Mouse (Mus musculus): Measurements from ENCODE around the gene Polr2f. TPM values are rescaled to one million over a fixed set of nuclear protein-coding genes. Genes with fewer than 3 reads are reported as not detected.

Polr2f gene
- total and polyA plus RNA-seq, 2 experiments from 2014 or later: 50.1 to 326 TPM

DNA sequence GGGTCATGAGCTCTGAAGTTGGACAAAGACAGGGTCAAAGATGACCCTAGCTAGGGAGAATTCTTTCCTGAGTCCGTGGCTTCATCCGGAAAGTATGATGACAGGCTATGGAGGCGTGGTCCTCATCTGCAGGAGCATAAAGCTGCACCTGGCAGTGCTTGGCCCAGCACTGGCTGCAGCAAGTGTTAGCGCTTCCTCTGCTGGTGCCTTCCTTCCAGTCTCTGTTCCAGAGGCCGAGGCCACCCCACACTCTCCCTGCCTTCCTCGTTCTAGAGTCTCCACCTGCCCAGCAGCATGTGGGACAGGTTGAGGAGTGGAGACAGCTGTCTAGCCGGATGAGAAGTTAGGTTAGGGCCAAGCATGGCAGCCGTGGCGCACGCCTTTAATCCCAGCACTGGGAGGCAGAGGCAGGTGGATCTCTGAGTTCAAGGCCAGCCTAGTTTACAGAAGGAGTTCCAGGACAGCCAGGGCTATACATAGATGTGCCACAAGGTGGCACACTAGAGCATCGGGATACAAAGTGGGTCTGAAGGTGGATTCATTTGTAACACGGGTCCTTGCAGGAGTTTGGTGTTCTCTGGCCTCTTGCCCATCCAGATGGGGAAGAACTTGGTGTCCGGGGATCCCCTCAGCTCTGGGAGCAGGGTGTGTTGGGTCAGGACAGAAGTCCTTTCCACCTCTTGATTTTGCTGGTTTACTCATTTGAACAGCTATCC is 14.4 kb upstream of the Polr2f start:
- ATAC-seq (no peak), DNase-seq (ENCODE audit: low spot score) (peak; percentile 46)
- Histone ChIP-seq H3K27ac (no peak overlapping the region), H3K4me3 (ENCODE audit: low read length) (no peak overlapping the region), H3K4me1 (ENCODE audit: insufficient read depth, low read length) (no peaks in the 10 kb centered on the region), H3K9me3 (ENCODE audit: low read length) (no peaks in the 10 kb centered on the region), H3K36me3 (ENCODE audit: insufficient read depth, low read length) (peaks cover 47% of the 10 kb centered on the region), H3K4me2 (ENCODE audit: low read depth, low read length) (no peak overlapping the region), H3K27me3 (ENCODE audit: insufficient read depth, low read length) (no peaks in the 10 kb centered on the region), H3K9ac (replicated peaks; ENCODE audit: low read length) (no peak overlapping the region)
- 83% methylated on average over 13 of the region's 13 CpGs for WGBS
- TF ChIP-seq CTCF (IDR thresholded peaks at IDR 0.05; ENCODE audit: low read depth): peak; percentile 78

DNA sequence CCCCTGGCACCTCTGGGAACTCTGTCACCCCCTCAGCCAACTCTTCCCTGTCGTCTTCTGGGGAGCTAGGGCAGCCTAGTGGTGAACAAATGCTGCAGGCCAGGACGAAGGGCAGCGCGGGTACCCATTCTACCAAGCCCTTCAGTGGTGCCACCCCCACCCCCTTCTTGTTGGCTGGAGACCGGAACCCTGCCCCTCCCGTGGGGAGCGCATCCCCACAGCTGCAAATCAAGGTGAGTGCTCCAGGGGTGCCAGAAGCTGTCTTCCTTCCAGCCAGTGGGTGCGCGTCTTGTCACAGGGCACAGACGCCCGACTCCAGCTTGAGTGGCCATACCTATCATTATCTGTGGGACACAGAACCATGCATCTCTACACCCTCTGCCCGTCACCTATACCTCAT is 13.7 kb upstream of the Polr2f start:
- WGBS: 93% methylated on average over 12 of the region's 12 CpGs
- ATAC-seq: no peak

DNA sequence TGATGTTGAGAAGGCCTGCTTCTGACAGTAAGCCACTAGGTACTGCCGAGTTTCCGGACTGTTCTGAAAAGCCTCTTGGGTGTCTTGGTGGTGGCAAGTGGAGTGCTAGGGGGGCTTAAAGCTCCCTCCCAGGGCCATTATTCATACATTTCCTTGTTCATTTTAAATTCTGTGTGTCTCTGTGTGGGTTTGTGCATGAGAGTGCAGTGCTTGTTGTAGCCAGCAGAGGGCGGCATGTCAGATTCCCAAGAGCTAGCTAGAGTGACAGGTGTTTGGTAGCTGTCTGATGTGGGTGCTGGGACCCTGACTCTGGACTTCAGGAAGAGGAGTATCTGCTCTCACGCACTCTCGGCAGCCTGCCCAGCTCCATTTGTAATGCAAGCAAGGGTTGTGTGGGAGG is 12.6 kb upstream of the Polr2f start:
- ATAC-seq: no peak
- 96% methylated on average over 5 of the region's 5 CpGs for WGBS
- TF ChIP-seq CTCF (IDR thresholded peaks at IDR 0.05; ENCODE audit: low read depth): peak; percentile 64

More for the DNA sequence above, 13.7 kb upstream of the Polr2f start:
- Histone ChIP-seq H3K4me1 (ENCODE audit: insufficient read depth, low read length) (no peaks in the 10 kb centered on the region), H3K27me3 (ENCODE audit: insufficient read depth, low read length) (no peaks in the 10 kb centered on the region), H3K27ac (no peak overlapping the region), H3K9me3 (ENCODE audit: low read length) (no peaks in the 10 kb centered on the region), H3K9ac (replicated peaks; ENCODE audit: low read length) (no peak overlapping the region), H3K4me2 (ENCODE audit: low read depth, low read length) (no peak overlapping the region), H3K4me3 (ENCODE audit: low read length) (no peak overlapping the region), H3K36me3 (ENCODE audit: insufficient read depth, low read length) (peaks cover 48% of the 10 kb centered on the region)
- DNase-seq (ENCODE audit: low spot score): no peak
- TF ChIP-seq CTCF (IDR thresholded peaks at IDR 0.05; ENCODE audit: low read depth): no peak

DNA sequence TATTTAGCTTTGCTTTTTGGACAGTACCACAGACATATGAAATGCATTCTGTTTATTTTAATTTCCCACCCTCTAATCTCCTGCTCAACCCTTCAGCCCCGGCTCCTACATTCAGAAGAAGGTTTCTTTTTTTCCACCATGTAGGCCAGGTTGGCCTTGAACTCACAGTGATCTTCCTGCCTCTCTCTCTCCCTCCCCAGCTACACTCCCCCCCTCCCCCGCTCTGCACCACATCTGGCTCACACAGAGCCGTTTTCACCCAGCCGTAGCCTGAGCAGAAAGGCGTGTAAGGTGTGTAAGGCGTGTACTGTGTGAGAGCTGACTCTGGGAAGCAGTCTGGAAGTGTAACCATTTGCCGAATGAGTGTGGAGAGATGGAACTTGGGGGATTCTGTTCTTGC is 11.5 kb upstream of the Polr2f start:
- no peak for ATAC-seq
- Histone ChIP-seq H3K9ac (replicated peaks; ENCODE audit: low read length) (no peak overlapping the region), H3K4me3 (ENCODE audit: low read length) (no peak overlapping the region), H3K4me1 (ENCODE audit: insufficient read depth, low read length) (no peaks in the 10 kb centered on the region), H3K27me3 (ENCODE audit: insufficient read depth, low read length) (no peaks in the 10 kb centered on the region), H3K4me2 (ENCODE audit: low read depth, low read length) (no peak overlapping the region), H3K9me3 (ENCODE audit: low read length) (no peaks in the 10 kb centered on the region), H3K36me3 (ENCODE audit: insufficient read depth, low read length) (peaks cover 58% of the 10 kb centered on the region), H3K27ac (no peak overlapping the region)
- WGBS: 86% methylated on average over 7 of the region's 7 CpGs
- DNase-seq (ENCODE audit: low spot score): no peak
- TF ChIP-seq CTCF (IDR thresholded peaks at IDR 0.05; ENCODE audit: low read depth): no peak

More for the DNA sequence above, 12.6 kb upstream of the Polr2f start:
- Histone ChIP-seq H3K4me1 (ENCODE audit: insufficient read depth, low read length) (no peaks in the 10 kb centered on the region), H3K27ac (no peak overlapping the region), H3K27me3 (ENCODE audit: insufficient read depth, low read length) (no peaks in the 10 kb centered on the region), H3K9ac (replicated peaks; ENCODE audit: low read length) (no peak overlapping the region), H3K36me3 (ENCODE audit: insufficient read depth, low read length) (peaks cover 48% of the 10 kb centered on the region), H3K4me3 (ENCODE audit: low read length) (no peak overlapping the region), H3K9me3 (ENCODE audit: low read length) (no peaks in the 10 kb centered on the region), H3K4me2 (ENCODE audit: low read depth, low read length) (no peak overlapping the region)
- DNase-seq (ENCODE audit: low spot score): no peak

DNA sequence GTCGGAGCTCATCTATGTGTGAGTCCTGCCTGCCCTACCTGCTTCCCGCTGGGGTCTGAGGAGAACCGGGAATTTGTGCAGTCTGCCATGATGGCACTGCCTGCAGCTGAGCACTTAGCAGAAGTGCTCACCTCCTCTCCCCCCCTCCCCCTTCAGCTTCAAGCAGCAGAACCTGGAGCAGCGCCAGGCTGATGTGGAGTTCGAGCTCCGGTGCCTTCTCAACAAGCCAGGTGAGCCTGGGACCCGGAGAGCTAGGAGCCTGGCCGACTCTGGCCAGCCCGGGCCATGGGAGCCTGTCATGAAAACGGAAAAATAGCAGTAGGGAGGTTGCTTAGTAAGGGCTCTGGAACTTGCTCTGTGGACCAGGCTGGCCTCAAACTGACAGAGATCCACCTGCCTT is 10.0 kb upstream of the Polr2f start:
- 83% methylated on average over 10 of the region's 10 CpGs for WGBS
- DNase-seq (ENCODE audit: low spot score): no peak
- TF ChIP-seq CTCF (IDR thresholded peaks at IDR 0.05; ENCODE audit: low read depth): no peak
- ATAC-seq: no peak
- Histone ChIP-seq H3K9me3 (ENCODE audit: low read length) (no peaks in the 10 kb centered on the region), H3K27me3 (ENCODE audit: insufficient read depth, low read length) (no peaks in the 10 kb centered on the region), H3K4me3 (ENCODE audit: low read length) (no peak overlapping the region), H3K27ac (no peak overlapping the region), H3K36me3 (ENCODE audit: insufficient read depth, low read length) (peaks cover 57% of the 10 kb centered on the region), H3K9ac (replicated peaks; ENCODE audit: low read length) (no peak overlapping the region), H3K4me2 (ENCODE audit: low read depth, low read length) (no peak overlapping the region), H3K4me1 (ENCODE audit: insufficient read depth, low read length) (no peaks in the 10 kb centered on the region)

DNA sequence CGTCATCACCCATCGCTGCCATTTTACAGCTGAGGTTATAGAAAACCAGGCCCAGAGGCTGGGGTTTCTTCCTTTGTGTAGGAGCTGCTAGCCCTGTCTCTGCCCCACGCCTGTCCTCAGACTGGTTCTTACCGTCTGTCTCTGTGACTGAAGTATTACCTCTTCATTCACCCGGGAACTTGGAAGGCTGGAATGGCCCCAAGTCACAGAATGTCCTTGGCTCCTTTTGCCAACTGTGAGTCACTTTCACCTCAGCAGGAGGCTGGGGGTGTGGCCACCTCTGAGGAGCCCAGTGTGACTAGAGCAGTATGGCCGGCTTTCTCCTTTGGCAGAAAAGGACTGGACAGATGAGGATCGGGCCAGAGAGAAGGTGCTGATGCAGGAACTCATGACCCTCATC is 9.4 kb upstream of the Polr2f start:
- no peak overlapping the region for H3K4me3 ChIP-seq (ENCODE audit: low read length)
- no peaks in the 10 kb centered on the region for H3K27me3 ChIP-seq (ENCODE audit: insufficient read depth, low read length)
- no peaks in the 10 kb centered on the region for H3K9me3 ChIP-seq (ENCODE audit: low read length)
- H3K9ac ChIP-seq (replicated peaks; ENCODE audit: low read length): no peak overlapping the region
- H3K4me2 ChIP-seq (ENCODE audit: low read depth, low read length): no peak overlapping the region
- no peak for ATAC-seq
- no peak for TF ChIP-seq CTCF (IDR thresholded peaks at IDR 0.05; ENCODE audit: low read depth)
- peak; percentile 38 for DNase-seq (ENCODE audit: low spot score)
- no peaks in the 10 kb centered on the region for H3K4me1 ChIP-seq (ENCODE audit: insufficient read depth, low read length)
- no peak overlapping the region for H3K27ac ChIP-seq
- WGBS: 57% methylated on average over 7 of the region's 7 CpGs
- peaks cover 51% of the 10 kb centered on the region for H3K36me3 ChIP-seq (ENCODE audit: insufficient read depth, low read length)

DNA sequence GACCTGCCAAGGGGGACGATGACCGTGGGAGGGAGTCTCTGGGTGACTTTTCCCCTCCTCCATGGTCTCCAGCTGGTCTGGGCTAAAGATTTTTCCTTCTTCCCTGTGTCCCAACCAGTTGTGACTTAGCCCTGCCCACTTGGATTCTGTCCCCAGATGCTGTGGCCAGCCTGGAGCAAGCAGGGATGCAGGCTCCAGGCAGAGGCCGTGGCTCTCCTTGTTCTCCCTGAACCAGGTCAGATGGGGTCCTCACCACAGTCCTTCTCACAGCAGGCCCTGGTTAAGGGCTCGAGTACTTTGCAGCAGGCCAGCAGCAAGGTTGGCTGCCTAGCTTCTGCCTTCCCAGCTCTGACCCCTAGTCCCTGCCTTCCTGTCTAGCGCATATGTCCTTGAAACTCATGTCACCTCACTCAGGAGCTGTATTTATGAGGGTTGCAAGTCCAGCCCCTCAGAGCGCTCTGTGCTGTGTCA is 7.6 kb upstream of the Polr2f start:
- Histone ChIP-seq H3K4me1 (ENCODE audit: insufficient read depth, low read length) (no peaks in the 10 kb centered on the region), H3K36me3 (ENCODE audit: insufficient read depth, low read length) (peaks cover 35% of the 10 kb centered on the region), H3K4me2 (ENCODE audit: low read depth, low read length) (no peak overlapping the region), H3K9ac (replicated peaks; ENCODE audit: low read length) (no peak overlapping the region), H3K27ac (no peak overlapping the region), H3K9me3 (ENCODE audit: low read length) (no peaks in the 10 kb centered on the region), H3K4me3 (ENCODE audit: low read length) (no peak overlapping the region), H3K27me3 (ENCODE audit: insufficient read depth, low read length) (no peaks in the 10 kb centered on the region)
- TF ChIP-seq CTCF (IDR thresholded peaks at IDR 0.05; ENCODE audit: low read depth): no peak
- no peak for DNase-seq (ENCODE audit: low spot score)
- no peak for ATAC-seq
- 78% methylated on average over 6 of the region's 6 CpGs for whole genome bisulfite sequencing

All from hindbrain, postnatal 0 days (tissue).